Mouse (Mus musculus) testis, postnatal 14 days (tissue): ENCODE results near the gene Il13.

Experiments used
- DNase-seq: peaks from one replicate; pipeline ENCODE4 v3.0.0; 2021; ENCODE audit warnings: low spot score

Il13 gene

GRCm38 (mm10) chr11:53632122-53632733 is 2.3 kb downstream of the Il13 start:
- no peak for DNase-seq

DNA sequence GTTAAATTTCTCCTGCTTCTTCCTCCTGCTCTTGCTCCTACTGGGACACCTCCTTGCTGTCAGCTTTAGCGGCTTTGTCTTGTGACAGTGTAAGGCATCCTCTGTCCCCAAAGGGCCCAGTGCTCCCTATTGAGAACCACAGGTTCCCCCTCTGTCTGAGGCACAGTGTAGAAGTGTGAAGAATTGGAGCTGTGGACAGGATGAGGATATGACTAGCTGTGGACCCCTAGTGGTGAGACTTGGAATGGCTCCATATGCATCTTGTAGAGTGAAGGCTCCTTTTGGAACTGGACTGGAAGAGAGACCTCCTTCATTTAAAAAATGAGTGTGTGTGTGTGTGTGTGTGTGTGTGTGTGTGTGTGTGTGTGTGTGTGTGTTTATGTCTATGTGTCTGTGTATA is 6.6 kb downstream of the Il13 start:
- DNase-seq = peak; percentile 56

- no peak for DNase-seq
Observed at GRCm38 (mm10) chr11:53626802-53627373, 7.6 kb downstream of the Il13 start.

GRCm38 (mm10) chr11:53624124-53624523 is 10.4 kb downstream of the Il13 start:
- DNase-seq = no peak

- no peak for DNase-seq
Observed at GRCm38 (mm10) chr11:53623573-53623972, 10.9 kb downstream of the Il13 start.

GRCm38 (mm10) chr11:53622440-53622806 is 12.1 kb downstream of the Il13 start:
- no peak for DNase-seq

DNA sequence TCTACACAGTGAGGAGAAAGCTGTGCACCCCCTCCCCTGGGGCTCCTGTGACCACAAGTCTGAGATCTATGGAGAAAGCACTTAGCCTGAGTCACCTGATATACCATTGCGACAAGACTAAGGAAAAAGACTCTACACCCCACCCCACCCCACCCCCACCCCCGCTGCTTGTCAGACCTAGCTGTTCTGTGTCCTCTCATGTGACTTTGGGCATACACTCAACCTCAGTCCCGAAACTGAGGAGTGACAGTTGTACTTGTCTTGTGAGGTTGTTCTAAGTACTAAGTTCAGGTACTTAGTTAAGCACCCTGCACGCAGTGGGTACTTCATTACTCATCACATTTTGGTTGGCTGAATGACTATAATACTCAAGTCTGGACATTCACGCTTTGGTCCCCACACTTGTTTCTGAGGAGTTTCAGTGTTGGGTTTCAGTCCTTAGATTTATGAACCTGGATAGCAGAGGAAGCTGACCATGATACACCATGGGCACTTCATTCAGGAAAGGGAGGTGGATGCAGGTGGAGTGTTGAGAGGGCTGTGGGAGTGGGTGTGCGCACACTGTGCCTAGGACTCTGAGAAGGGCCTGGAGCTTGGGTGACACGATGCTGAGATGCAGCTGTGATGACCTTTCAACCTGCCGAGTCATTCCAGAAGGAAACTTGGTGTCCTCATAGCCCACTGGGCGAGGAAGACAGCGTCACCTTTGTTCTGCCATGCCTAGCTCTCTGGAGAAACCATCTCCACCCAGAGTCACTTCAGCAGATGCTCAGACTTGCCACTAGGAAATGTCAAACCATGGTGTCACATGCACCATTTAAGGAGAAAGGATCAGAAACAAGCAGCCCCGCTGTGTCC is 12.7 kb downstream of the Il13 start:
- DNase-seq = no peak

DNA sequence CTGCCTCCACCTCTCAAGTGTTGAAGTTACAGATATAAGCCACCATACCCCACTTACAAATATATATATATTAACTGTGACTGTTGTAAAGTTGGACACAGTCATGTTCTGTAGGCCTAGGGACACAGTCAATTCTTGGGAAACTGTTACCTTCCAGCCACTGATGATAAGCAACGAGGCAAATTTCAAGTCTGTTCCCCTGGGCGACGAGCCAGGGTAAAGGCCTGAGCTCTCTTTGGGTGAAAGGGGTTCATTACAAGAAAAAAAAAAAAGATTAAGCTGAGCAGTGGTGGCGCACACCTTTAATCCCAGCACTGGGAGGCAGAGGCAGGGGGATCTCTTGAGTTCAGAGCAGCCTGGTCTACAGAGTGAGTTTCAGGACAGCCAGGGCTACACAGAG is 14.4 kb downstream of the Il13 start:
- no peak for DNase-seq

DNA sequence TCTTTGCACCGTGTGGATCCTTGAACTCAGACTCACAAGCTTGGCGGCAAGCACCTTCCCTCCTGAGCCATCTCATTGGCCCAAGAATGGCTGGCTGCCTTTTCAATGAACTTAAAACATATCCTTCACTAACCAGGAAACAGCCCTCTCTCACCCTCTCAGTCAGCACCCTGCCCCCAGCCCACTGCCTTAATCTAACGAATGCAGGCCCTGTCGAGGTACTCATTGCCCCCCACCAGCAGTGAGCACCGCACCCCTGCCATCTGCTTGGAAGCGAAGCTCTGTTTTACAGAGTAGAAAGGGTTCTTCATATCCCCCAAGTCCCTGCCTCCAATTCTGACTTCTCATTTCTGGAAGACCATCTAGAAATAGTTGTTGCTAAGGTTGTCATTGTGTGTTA is 15.1 kb downstream of the Il13 start:
- DNase-seq = no peak

DNA sequence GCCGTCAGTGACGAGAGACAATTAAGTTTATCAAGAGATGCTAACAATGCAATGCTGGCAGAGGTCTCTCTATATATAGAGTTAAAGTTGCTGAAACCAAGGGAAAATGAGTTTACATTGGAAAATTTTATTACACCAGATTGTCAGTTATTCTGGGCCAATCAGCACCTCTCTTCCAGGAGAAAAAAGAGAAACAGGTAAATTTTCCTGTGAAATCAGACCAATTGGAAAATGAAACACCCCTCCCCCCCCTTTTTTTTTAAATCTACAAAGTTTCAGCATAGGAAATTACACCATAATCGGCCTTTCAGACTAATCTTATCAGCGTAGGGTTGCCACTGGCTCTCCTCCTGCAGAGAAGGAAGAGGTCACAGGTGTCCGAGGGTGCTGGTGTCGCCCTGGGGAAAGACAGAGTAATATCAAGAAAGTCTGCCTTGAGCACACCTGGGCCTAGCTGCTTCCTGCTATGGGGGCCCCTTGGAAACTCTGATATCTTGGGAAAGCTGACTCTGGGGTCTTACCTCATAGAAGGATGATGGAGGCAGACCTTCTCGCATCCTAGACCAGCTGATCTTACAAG is 15.8 kb downstream of the Il13 start, which contains the start of gene Il4:
TSS of gene Il4 (minus strand) at position 51 of the 580 bp plus-strand sequence.
- no peak for DNase-seq

GRCm38 (mm10) chr11:53617562-53618109 is 16.9 kb downstream of the Il13 start:
- DNase-seq = no peak

GRCm38 (mm10) chr11:53616748-53617558 is 17.5 kb downstream of the Il13 start:
- no peak for DNase-seq

DNA sequence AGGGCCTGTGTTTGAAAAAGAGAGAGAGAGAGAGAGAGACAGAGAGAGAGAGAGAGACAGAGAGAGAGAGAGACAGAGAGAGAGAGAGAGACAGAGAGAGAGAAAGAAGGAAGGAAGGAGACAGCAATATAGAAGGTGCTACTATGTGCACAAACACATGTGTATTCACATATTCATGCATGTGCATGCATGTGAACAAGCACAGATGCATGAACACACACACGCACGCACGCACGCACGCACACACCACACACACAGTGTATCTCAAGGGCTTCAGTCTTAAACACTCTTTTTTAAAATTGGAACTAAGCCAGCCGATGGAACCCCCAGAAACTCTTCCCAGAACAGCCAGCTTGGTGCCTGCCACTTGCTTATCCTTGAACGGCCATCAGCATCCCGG is 18.9 kb downstream of the Il13 start:
- no peak for DNase-seq

DNA sequence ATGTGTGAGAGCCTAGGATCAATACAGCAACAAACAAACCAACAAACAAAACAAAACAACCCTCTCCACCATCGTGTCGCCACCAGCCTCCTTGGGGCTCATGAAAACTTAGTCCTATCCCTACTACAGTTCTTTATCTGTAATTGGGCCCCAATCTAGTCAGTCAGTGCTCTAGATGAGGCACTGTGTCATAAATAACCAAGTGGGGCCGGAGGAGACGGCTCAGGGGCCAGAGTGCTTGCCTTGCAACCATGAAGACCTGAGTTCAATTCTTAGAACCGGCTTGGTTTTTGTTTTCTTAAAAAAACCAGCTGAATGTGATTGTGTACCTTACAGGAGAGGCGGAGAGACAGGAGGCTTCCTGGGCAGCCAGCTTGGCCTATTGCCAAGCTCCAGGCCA is 19.3 kb downstream of the Il13 start:
- no peak for DNase-seq

DNA sequence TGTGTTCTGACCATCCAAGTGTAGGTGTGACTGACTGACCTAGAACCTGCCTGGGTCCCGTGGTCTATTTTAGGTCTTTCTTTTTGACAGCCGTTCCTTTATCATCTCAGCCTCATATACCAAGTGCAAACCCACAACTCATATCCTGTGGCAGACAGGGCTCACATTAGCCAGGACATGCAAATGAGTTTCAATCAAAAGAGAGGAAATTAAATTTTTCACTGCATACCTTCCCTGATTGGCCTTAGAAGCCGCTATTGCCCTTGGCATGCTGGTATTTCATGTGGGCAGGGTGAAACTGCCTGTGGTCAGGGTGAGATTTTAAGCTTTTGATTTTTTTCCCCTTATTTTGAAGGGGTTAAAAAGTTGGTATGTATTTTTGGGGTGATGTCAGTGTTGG is 24.8 kb downstream of the Il13 start:
- no peak for DNase-seq

GRCm38 (mm10) chr11:53609231-53609630 is 25.3 kb downstream of the Il13 start:
- DNase-seq = no peak

DNA sequence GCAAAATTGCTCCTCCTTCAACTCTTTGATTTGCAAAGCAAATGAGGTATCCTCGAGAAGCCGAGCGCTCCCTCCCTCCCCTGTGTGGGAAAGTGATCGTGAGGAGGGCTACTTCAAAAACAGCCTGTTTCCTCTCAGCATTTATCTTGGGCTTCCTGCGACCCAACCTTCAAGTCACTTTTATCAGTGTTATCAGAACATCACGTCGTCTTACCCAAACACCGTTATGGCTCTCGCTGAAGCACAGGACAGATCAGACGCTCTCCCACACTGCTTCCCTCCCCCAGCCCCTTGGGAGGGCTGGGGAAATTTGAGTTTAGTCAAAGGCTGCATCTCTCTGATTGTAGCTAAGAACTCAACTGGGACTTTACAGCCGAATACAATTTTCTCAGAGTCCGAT is 28.9 kb downstream of the Il13 start:
- DNase-seq = no peak

- DNase-seq = no peak
Observed at GRCm38 (mm10) chr11:53604983-53605382, 29.5 kb downstream of the Il13 start.

- no peak for DNase-seq
Observed at GRCm38 (mm10) chr11:53591116-53591515, 43.4 kb downstream of the Il13 start.

DNA sequence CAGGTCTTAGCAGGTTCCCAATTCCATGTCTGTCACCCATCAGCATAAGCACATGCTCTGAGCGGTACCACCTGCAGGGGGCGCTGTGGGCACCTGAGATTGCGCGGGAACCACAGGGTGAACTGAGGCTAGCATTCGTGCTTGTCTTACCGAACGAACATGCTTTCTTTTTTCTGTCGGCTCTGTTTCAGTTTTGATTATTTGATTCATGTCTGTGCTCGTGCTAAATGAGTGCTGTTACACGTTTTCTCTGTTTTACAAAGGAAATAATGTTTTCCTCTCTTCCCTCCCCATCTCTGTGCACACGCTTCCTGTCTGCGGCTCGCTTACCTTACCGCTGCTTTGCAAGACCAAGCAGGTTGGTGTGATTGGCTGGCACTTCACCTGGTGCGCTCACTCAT is 44.1 kb downstream of the Il13 start:
- DNase-seq = peak; percentile 23

DNA sequence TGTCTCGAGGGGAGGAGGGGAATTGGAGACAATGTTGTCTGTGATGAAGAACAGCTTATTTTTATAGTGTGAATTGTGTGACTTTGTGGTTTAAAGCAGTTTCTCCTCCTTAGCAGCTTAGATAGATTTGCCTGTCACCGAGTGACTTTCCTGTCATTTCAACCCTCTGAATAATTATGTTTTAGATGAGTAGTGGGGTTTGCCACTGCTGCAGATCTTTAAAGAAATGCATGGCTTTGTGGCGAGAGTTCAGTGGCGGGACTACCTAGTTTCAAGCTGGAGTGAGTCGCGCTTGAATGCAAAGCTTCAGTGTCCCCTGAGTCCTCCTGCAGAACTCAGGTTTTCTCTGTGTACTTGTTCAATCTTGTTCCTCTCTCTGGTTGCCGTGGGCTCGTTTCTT is 46.2 kb downstream of the Il13 start:
- DNase-seq = no peak

- DNase-seq = no peak
Observed at GRCm38 (mm10) chr11:53585510-53585909, 49.0 kb downstream of the Il13 start.
